Mouse (Mus musculus): ENCODE measurements around the gene Dcaf17. TPM values are rescaled to one million over a fixed set of nuclear protein-coding genes. Genes with fewer than 3 reads are reported as not detected.

The Dcaf17 gene
- polyA plus RNA-seq, 1 experiment from 2014 or later = 18.9 TPM

GRCm38 (mm10) chr2:71146266-71146665 lies 91.1 kb downstream of the Dcaf17 start:
- H3K9me3 ChIP-seq (replicated peaks) = no peaks in the 10 kb centered on the region
- H3K4me2 ChIP-seq = no peak overlapping the region
- no peak for ATAC-seq (ENCODE audit: insufficient number of reproducible peaks, low FRiP score)
- H3K9ac ChIP-seq = no peak overlapping the region
- 14% methylated on average over 3 of the region's 3 CpGs for WGBS
- H3K27ac ChIP-seq (ENCODE audit: poor library complexity, severe bottlenecking) = no peak overlapping the region
- no peaks in the 10 kb centered on the region for H3K36me3 ChIP-seq
- H3K4me1 ChIP-seq (replicated peaks) = peaks cover 10% of the 10 kb centered on the region; the same call in 1 of the 2 replicates
- 0 out of 2 replicates have a peak, but pooled peaks cover 5% of the 10 kb centered on the region for H3K27me3 ChIP-seq (replicated peaks)
- H3K4me3 ChIP-seq = no peak overlapping the region

- Histone ChIP-seq H3K36me3 (no peaks in the 10 kb centered on the region), H3K9ac (no peak overlapping the region), H3K27ac (ENCODE audit: poor library complexity, severe bottlenecking) (no peak overlapping the region), H3K4me1 (replicated peaks) (peaks cover 11% of the 10 kb centered on the region; the same call in 1 of the 2 replicates), H3K4me2 (no peak overlapping the region), H3K4me3 (no peak overlapping the region), H3K9me3 (replicated peaks) (no peaks in the 10 kb centered on the region; the same call in 1 of the 2 replicates), H3K27me3 (replicated peaks) (0 out of 2 replicates have a peak, but pooled peaks cover 5% of the 10 kb centered on the region)
- WGBS = 61% methylated on average over 6 of the region's 6 CpGs
- no peak for ATAC-seq (ENCODE audit: insufficient number of reproducible peaks, low FRiP score)
Measured at GRCm38 (mm10) chr2:71147816-71148215, 92.7 kb downstream of the Dcaf17 start.

Other genes with a start within 250 kb of the Dcaf17 start
- 38.5 and 43.6 TPM in 2 replicates for gene Tlk1, start 229.6 kb upstream of the Dcaf17 start, polyA plus RNA-seq (2016; fragmentation: Nextera tagmentation; extraction: Ambion mirVana)
- 11.6 and 13.3 TPM in 2 replicates for gene Mettl8, start 255 bp downstream of the Dcaf17 start, polyA plus RNA-seq (2016; fragmentation: Nextera tagmentation; extraction: Ambion mirVana)
- 1.9 TPM in 2 replicates for gene Cybrd1, start 62.6 kb downstream of the Dcaf17 start, polyA plus RNA-seq (2016; fragmentation: Nextera tagmentation; extraction: Ambion mirVana)
- 82.0 and 82.4 TPM in 2 replicates for gene Dync1i2, start 156.4 kb downstream of the Dcaf17 start, polyA plus RNA-seq (2016; fragmentation: Nextera tagmentation; extraction: Ambion mirVana)